Mouse (Mus musculus) T-helper 2 cell (primary cell): ENCODE results near the gene Slco2b1.

Experiments
- in situ Hi-C: fragments of 300-600 bp; cut with MboI, MseI; formaldehyde crosslinking; loops from one replicate; pipeline ENCODE4 v1.15.1; 2025; ENCODE audit warnings: high pct_unique_total_duplicates

The Slco2b1 gene

DNA sequence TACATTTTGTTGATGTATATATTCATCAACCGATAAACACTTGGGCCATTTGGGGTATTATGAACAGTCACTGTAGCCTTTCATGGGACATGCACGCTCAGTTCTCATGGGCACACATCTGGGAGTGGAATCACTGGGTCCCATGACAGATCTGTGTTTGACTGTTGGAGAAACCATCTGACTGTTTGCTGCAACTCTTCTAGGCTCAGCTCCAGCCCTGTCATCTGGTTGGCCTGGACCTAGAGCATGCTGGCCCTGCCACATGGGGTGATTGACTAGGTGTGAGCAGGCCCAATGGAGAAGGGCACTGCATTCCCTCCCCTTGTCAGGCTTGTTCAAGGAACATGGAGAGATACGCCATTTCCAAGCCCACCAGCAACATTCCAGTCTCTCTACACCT lies 17.2 kb downstream of the Slco2b1 start:
- in situ Hi-C loops: no loop called here

DNA sequence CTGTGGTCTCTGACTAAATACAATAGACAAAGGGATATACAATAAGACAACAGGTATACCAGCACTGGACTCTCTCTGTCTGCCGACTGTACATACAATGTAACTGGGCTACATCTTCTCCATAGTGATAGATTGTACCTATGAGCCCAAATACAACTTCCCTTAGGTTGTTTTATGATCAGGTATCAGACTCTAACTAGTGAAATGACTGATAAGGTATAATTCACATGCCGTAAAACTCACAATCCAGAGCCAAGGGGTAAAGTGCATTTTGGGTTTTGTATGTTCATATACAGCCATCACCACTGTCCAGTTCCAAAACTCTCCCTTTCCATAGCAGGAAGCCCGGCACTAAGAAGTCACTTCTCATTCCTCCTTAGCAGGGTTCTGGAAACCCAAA lies 17.8 kb downstream of the Slco2b1 start:
- in situ Hi-C loops: no loop called here

DNA sequence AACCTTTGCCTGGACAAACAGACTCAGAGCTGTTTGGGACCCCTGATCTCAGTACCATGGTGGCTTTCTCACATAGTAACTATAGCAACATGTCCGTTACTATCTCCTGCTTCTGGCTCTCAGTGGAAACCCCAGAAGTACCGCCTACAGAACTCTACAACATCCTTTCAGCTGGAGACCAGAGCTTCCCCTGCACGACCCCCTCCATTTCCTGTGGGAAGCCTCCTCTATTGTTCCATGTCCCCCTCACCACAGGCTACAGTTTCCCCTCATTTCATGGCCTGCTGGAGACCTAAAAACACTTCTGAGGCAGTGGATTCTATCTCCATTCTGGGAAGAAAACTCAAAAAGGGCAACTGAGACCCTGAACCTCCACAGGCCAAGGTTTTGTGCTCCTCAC lies 18.7 kb downstream of the Slco2b1 start:
- in situ Hi-C loops: no loop called here

DNA sequence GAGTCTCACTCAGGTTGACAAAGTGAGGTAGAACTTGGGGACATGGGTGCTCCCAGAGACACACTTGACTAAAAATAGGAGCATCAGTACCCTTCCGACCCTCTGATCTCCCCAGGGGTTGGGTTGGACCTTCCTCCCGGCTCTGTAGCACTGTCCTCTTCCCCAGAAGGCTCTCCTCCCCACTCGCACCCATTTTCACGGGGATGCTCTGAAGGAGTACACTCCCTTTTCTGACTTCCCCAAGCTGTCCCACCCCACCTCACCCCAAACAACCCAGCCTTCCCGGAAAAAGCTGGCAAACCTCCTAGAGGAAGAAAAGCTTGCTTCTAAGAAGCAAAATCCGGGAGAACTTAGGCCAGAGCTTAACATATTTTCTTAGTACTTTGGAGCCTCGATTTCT lies 20.3 kb downstream of the Slco2b1 start:
- in situ Hi-C loops: no loop called here

- in situ Hi-C loops: loop anchor here (10.0 kb wide), 1 partner anchor 711 kb away; no protein-coding TSS in a partner anchor
Measured at GRCm38 (mm10) chr7:99684086-99684485, 27.1 kb downstream of the Slco2b1 start.

DNA sequence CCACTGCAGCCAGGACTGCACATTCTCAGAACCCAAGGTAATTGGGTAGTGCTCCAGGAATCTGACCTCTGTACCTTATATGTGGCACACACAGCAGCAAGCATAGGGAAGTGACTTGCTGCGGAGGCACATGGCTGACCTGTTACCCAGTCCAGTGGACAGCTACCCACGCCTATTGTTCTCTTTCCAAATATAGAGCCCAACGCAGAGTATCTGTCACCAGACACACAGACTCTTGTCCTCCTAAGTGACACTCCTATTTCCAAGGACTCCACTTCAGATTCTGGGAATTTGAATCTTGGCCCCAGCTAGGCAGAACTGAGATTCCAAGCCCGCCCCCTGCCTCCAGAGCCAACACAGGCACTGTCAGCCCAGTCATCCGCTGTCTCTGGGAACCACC lies 30.4 kb downstream of the Slco2b1 start:
- in situ Hi-C loops: loop anchor here (10.0 kb wide), 1 partner anchor 714 kb away; no protein-coding TSS in a partner anchor

DNA sequence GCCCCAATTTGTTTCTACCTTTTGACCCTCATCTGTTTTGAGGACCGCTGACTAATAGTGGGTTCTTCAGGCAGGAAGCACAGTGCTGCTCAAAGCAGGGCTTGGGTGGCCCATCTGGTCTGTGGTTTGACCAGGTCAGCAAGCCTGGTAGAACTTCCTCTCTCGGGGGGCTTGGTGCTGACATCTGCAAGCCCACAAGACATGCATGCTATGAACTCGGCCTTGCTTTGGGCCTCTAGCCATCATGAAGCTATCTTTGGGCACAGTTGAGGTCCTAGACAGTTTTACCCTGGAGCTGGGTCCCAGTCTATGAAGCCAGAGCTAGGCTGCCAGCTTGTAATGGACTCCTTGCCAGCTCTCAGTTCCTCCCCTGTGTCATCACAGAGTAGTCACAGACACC lies 36.2 kb downstream of the Slco2b1 start:
- in situ Hi-C loops: no loop called here

- in situ Hi-C loops: no loop called here
Measured at GRCm38 (mm10) chr7:99674209-99674608, 36.9 kb downstream of the Slco2b1 start.

GRCm38 (mm10) chr7:99673188-99673587 lies 38.0 kb downstream of the Slco2b1 start:
- in situ Hi-C loops: no loop called here

- in situ Hi-C loops: no loop called here
Measured at GRCm38 (mm10) chr7:99671544-99672435, 39.4 kb downstream of the Slco2b1 start.

DNA sequence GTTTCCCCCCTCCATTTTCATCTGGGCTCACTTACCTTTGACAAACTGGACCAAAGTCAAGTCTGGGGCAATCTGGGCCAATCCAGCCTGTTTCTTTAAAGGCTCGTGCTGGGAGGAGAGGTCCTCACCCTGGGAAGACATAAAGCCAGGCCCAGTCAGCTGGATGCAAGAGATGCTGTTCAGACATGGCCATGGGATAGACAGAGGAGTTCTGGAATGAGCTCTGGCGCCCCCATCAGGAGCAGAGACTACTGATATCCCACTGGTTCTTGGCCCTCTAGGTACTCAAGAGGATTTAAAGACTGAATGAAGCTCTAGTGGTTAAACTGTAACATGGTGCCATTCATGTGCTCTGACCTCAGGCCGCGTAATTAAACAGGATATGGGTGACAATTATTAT lies 40.2 kb downstream of the Slco2b1 start:
- in situ Hi-C loops: no loop called here

DNA sequence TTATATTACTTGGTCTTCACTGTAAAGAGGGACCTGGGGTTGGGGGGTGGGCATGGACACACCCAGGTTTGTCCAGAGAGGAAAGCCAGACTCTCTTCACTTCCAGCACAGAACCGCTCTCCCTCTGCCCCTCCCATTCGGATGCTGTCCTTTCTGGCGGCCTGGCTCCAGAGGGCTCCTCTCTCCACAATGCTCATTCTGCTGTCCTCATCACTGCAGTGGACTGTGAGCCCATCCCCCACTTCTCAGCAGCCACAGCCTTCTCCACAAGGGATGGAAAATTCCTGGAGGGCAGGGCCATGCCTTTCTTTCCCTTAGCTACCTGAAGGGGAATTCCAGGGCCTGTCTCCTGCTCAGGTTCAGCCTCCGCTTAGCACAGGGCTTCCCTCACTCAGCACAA lies 42.3 kb downstream of the Slco2b1 start:
- in situ Hi-C loops: no loop called here

DNA sequence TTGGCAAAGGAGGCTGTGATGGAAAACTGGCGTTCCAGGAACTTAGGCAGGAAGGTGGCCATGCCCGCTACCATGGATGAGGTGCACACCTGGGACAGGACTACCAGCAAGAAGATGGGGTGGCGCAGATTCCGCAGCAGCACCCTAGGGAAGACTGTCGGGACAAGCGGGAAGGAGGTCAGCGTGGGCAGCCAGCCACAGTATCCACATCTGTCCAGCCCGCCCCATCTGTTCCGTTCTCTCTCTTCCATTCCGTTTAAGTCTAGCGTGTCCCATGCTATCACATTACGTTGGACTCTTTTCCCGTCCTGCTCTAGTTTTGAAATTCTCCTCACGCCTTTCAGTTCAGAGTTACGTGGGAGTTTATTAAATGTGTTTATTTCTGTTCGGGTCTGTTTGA lies 44.0 kb downstream of the Slco2b1 start:
- in situ Hi-C loops: no loop called here

DNA sequence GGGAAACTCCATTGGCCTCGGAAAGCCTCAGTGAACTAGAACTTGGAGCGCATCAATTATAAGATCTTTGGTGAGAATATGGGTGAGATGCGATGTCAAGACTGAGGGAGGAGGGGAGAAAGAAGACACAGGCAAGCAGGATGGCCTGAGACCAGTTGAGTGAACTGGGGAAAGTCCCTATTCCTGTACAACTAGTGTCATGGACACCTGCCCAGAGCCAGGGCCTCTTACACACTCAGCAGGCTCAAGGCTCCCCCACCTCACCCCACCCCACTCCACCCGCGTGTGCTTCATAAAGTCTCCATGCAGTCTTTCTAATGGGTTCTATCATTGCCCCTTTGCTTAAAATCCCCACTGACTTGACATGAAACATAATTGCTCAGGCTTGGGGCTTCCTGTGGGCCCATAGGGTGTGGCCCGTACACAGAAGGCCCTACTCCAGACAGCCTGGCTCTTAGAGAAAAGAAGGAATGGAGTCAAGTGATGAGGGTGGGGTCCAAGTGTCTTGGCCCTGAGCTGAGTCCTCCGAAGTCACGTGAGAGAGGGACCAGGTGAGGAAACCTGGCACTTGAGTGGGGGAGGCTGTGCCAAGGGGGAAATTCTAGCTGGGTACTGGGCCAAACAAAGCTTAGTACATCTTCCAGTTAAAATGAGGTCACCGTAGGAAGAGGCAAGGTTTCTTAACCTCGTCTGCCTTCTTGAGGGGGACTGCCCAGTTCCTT lies 45.2 kb downstream of the Slco2b1 start:
- in situ Hi-C loops: no loop called here

DNA sequence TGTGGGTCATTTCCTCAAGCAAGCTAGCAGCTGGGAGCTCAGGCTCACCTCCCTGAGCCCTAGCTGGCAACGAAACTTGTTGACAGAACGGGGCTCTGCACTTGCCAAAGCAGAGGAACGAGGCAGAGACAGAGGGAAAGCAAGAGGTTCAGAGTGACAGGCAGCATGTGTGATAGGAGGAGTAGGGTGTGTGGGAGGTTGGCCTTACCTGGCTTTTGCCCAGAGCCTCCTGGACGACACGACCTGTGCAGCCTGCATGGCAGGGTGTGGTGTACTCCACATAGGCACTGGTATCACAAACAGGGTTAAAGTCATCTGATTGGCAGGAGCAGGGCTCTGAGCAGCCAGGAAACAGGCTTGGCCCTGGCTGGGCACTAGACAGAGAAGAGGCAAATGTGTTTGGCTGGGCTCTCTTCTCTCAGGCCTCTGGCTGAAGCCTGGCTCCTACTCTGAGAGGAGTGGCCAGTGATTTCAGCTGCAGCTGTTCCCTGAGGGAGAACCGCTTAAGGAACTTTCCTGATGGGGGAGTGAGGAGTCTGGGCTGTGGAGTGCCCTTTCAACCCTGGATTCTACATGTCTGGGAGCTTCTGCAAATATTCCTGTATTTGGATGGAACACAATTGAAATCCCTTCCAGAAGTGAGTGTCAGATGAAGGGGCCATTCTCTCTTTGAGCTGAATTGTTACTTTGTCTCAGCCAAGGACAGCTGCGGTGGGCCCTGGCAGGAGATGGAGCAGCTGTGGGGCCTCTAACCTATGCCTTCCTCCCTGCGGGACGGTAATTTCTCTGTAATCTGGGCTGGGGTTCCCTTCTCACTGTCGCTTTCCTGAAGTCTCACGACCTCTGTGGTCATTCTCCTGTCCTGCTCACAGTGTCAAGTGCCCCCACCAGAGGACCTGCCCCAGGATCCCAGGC lies 46.3 kb downstream of the Slco2b1 start:
- in situ Hi-C loops: no loop called here

DNA sequence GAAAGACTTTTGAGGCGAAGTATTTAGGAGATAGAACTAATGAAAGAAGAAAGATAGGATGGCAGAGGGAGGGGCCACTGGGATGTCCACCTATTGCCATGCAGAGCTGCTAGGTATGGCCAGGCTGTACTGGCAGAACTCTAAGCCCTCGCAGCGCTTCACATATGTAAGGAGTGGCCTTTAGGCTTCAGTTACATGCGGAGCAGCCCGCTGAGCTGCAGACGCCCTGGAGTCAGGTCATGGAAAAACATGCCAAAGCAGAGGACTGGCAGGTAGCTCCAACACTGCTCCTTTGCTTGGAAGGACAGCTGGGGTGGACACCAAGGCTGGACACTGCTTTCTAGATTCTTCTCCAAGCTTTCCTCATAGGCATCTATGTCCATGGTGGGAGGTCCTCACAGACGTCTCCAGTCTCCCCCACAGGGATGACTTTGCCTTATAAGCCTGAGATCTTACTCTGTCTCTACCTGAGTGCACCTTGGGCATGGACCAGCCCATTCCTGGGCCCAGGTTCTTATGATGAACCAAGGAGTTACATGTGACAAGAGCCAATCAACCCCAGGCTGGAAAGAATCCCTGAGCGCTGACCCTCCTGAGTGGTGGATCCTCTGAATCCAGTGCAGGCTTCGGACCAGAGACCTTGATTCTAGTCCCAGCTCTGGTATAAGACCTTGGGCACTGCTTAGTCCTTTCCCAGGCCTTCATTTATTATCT lies 47.5 kb downstream of the Slco2b1 start:
- in situ Hi-C loops: no loop called here

GRCm38 (mm10) chr7:99662311-99662710 lies 48.8 kb downstream of the Slco2b1 start:
- in situ Hi-C loops: no loop called here

DNA sequence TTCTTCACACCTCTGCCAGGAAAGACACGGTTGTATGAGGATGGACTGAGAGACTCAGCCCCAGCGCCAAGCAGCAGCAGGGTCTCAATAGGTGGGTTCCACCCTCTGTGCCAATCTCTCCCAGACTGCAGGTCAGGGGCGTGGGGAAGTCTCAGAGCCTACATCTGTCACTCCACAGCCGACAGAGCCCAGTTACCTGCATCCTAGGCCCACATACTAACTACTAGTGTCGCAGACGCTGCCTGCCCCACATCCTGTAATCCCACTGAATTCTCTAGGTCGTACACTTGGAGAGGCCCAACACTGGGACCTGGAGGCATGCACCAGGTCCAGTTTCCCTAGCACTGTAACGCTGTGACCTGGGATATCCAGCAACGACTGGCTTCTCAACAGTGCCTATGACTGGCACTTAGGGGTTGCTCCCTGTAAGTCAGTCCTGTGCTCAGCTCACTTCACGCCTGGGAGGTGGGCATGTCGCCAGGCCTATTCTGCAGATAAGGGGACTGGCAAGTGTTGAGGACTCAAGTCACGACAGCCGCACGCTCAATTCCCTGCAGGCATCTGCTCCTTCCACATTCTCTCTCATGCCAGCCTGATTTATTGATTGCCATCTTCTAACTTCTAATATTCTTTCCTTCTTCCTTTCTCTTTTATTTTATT lies 49.4 kb downstream of the Slco2b1 start:
- in situ Hi-C loops: no loop called here

- in situ Hi-C loops: no loop called here
Measured at GRCm38 (mm10) chr7:99661071-99661470, 50.1 kb downstream of the Slco2b1 start.

GRCm38 (mm10) chr7:99659379-99660029 lies 51.6 kb downstream of the Slco2b1 start:
- in situ Hi-C loops: no loop called here
